Mouse (Mus musculus) lung, embryonic 14.5 days (tissue): ENCODE data around the gene Mapkbp1. TPM values are rescaled to one million over a fixed set of nuclear protein-coding genes. Genes with fewer than 3 reads are reported as not detected.

ENCODE experiments used
- ATAC-seq: fragments of 200-750 bp; cut with Nextera tagmentation; 2 replicates; pipeline ENCODE4 v1.8.0; 2017; ENCODE audit warnings: mild to moderate bottlenecking, moderate TSS enrichment, moderate library complexity; ENCODE audit not compliant: insufficient read depth
- DNase-seq: peaks from one replicate; pipeline ENCODE4 v3.0.0-alpha.2; 2015
- H3K27ac ChIP-seq: fragments of 300-500 bp; sonication (generic); 2 replicates; pipeline ENCODE4 v1.5.1; 2014; ENCODE audit warnings: low read depth, mild to moderate bottlenecking, moderate library complexity
- H3K27me3 ChIP-seq: fragments of 300-500 bp; sonication (generic); 2 replicates; pipeline ENCODE4 v1.6.1; 2014; ENCODE audit warnings: low read length, control low read depth; ENCODE audit not compliant: insufficient read depth
- H3K36me3 ChIP-seq: fragments of 300-500 bp; sonication (generic); 2 replicates; pipeline ENCODE4 v1.6.1; 2014; ENCODE audit warnings: control low read depth; ENCODE audit not compliant: insufficient read depth
- H3K4me1 ChIP-seq: fragments of 300-500 bp; sonication (generic); 2 replicates; pipeline ENCODE4 v1.6.1; 2014; ENCODE audit warnings: antibody characterized with exemption, control low read depth; ENCODE audit not compliant: insufficient read depth
- H3K4me2 ChIP-seq: fragments of 300-500 bp; sonication (generic); 2 replicates; pipeline ENCODE4 v1.6.1; 2014; ENCODE audit warnings: mild to moderate bottlenecking
- H3K4me3 ChIP-seq: fragments of 300-500 bp; sonication (generic); 2 replicates; pipeline ENCODE4 v1.5.1; 2014; ENCODE audit warnings: low read depth, low read length
- H3K9ac ChIP-seq: fragments of 300-500 bp; sonication (generic); 2 replicates; pipeline ENCODE4 v1.6.1; 2014
- H3K9me3 ChIP-seq: fragments of 300-500 bp; sonication (generic); 2 replicates; pipeline ENCODE4 v1.6.1; 2016; ENCODE audit warnings: low read depth, low read length, control low read depth
- CTCF ChIP-seq: IDR thresholded peaks from 2 replicates; pipeline ENCODE4 v1.5.1; 2016; ENCODE audit warnings: antibody characterized with exemption, low read depth
- WGBS: fragments of 180-500 bp; shearing (Covaris S2); extraction: QIAGEN DNeasy Blood & Tissue Kit; methylation state at CpG from one replicate; pipeline ENCODE4 v1.1.7; 2014; 5-methylcytosine and 5-hydroxymethylcytosine counted together
- polyA plus RNA-seq: library from polyadenylated mRNA; unstranded; fragments of >200 nt; fragmentation: Nextera tagmentation; extraction: Ambion mirVana; gene quantifications from 2 replicates; pipeline ENCODE4 v1.2.1, GENCODE M21; 2014

The Mapkbp1 gene
- polyA plus RNA-seq, 1 experiment from 2014 or later: 3.4 TPM

DNA sequence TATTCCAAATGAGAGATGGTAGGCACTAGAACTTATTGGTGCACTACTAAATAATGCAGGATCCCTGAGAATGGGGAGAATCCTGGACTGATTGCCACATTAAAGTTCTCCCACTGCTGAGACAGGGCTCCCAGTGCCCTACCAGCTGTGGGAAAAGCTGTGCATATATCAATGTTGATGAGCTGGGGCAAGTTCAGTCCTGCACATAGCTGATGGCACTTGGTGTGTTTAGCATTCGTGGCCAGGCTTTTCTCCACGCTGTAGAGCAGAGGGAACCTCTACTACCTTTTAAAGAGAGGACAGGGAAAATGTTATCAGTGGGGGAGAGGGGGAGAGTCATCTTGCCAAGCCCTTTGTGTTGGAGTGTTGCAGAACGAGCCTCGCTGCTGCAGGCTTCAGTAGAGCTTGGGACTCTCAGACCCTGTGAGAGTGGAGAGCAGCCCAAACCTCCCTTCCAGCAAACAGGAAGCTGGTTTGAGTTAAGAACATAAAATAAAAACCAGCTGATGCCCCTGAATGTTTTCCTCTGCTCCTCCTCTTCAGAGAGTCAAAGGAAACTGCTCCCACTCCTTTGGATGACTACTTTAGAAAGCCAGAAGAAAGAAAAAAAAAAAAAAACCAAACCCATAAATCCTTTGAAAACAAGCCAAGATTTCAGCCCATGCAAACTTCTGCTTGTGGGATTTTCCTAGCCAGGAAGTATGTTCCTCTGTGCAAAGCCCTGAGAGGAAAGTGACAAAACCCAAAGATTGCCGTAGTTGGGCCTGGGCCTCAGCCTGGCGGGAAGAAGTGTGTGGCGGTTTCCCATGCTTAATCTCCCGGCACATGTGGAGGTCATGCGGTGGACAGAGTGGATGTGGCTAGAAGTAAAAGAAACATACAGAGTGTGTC, 23.1 kb downstream of the Mapkbp1 start:
- H3K27me3 ChIP-seq: no peaks in the 10 kb centered on the region
- H3K4me1 ChIP-seq: peaks cover 16% of the 10 kb centered on the region
- ATAC-seq (peak; percentile 72), DNase-seq (peak; percentile 81)
- 0 out of 2 replicates have a peak, but pooled peaks cover 12% of the 10 kb centered on the region for H3K36me3 ChIP-seq
- 0 out of 2 replicates have a peak overlapping the region, but pooled peaks have one; percentile 1 for H3K4me2 ChIP-seq
- H3K9ac ChIP-seq: peak overlapping the region; percentile 37
- no peak overlapping the region for H3K4me3 ChIP-seq
- H3K9me3 ChIP-seq: no peaks in the 10 kb centered on the region
- H3K27ac ChIP-seq: peak overlapping the region; percentile 94
- no peak for TF ChIP-seq CTCF
- 22% methylated on average over 9 of the region's 9 CpGs for WGBS

DNA sequence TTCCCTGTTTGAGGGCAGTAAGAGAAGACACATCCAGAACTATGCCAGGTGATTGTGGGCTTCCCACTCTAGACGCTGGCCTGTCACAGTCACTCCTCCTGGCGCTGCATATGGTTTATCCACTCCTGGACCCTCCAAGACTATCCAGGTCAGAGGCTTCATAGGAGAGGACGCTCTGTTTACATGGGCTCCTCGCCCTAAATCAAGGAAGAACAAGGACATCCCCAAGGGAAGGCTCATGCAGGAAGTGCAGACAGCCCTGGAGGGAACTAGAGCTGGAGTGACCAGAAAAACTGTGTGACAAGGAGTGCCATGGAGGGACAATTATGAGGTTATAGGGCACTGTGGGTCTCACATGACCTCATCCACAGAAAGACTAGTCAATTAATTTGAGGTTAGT, 24.9 kb downstream of the Mapkbp1 start:
- no peak for ATAC-seq

DNA sequence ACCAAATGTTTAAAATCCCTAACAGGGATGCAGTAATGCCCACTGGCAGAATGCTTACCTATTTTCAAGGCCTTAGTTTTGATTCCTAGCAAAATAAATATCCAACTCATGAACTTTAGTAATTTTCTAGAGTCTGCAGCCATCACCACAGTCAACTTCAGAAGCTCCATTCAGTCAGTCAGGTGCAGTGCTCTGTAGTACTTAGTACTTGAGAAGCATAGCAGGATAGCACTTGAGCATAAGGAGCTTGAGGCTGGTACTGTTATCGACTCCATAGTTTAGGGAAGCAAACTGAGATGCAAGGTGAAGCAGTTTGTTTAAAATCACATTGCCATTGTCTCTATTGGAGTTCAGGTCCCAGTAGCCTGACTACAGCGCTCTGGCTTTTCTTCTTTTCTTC, 27.2 kb downstream of the Mapkbp1 start:
- DNase-seq (no peak), ATAC-seq (no peak)
- no peak overlapping the region for H3K4me3 ChIP-seq
- H3K4me1 ChIP-seq: peaks cover 14% of the 10 kb centered on the region
- H3K9me3 ChIP-seq: no peaks in the 10 kb centered on the region
- no peaks in the 10 kb centered on the region for H3K27me3 ChIP-seq
- H3K36me3 ChIP-seq: 0 out of 2 replicates have a peak, but pooled peaks cover 11% of the 10 kb centered on the region
- no peak overlapping the region for H3K9ac ChIP-seq
- no peak for TF ChIP-seq CTCF
- H3K27ac ChIP-seq: no peak overlapping the region
- WGBS: 81% methylated on average over 2 of the region's 2 CpGs
- no peak overlapping the region for H3K4me2 ChIP-seq

More for the DNA sequence above, 24.9 kb downstream of the Mapkbp1 start:
- no peak overlapping the region for H3K27ac ChIP-seq
- no peak overlapping the region for H3K9ac ChIP-seq
- no peak overlapping the region for H3K4me3 ChIP-seq
- no peaks in the 10 kb centered on the region for H3K27me3 ChIP-seq
- DNase-seq: no peak
- H3K9me3 ChIP-seq: no peaks in the 10 kb centered on the region
- no peak overlapping the region for H3K4me2 ChIP-seq
- WGBS: 78% methylated on average over 4 of the region's 4 CpGs
- TF ChIP-seq CTCF: no peak
- H3K4me1 ChIP-seq: peaks cover 16% of the 10 kb centered on the region
- 0 out of 2 replicates have a peak, but pooled peaks cover 8% of the 10 kb centered on the region for H3K36me3 ChIP-seq

DNA sequence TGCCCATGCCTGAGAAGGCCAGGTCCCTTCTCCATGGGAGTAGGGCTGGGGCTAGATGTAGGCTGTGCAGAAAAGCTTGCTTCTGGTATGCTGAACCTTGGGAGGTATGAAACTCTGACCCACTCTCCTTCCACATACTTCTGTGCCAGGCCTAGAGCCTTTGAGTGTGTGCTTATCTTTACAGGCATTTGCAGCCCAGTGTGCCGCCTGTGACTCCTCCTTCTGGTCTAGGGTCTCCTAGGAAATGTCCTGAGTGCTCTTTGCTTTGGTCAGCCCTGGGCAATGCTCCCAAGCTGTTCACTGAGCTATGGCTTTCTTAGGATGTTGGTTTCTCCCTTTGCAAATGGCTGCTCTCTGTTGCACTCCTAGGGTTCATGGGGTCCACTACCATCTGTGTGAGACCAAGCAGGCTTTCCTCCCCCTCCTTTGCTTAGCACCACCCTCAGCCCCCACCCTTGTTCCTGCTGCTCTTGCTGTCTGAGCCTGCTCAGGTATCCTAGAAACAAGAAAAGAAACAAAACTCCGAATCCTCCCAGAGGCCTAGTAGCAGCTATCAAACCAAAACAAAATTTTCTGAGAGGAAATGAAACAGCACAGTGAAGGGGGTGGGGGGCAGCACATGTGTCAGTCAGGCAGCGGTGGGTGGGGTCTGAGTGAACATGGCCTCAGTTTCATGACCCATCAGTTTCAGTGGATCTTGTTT, 28.5 kb downstream of the Mapkbp1 start:
- H3K4me2 ChIP-seq: no peak overlapping the region
- 0 out of 2 replicates have a peak overlapping the region, but pooled peaks have one; percentile 15 for H3K9ac ChIP-seq
- H3K27me3 ChIP-seq: no peaks in the 10 kb centered on the region
- 0 out of 2 replicates have a peak, but pooled peaks cover 11% of the 10 kb centered on the region for H3K36me3 ChIP-seq
- H3K9me3 ChIP-seq: no peaks in the 10 kb centered on the region
- WGBS: 59% methylated on average over 3 of the region's 3 CpGs
- TF ChIP-seq CTCF: no peak
- DNase-seq (no peak), ATAC-seq (peak; percentile 51)
- H3K4me1 ChIP-seq: 0 out of 2 replicates have a peak, but pooled peaks cover under 1% of the 10 kb centered on the region
- no peak overlapping the region for H3K4me3 ChIP-seq
- H3K27ac ChIP-seq: peak overlapping the region; percentile 55; the same call in 1 of the 2 replicates

DNA sequence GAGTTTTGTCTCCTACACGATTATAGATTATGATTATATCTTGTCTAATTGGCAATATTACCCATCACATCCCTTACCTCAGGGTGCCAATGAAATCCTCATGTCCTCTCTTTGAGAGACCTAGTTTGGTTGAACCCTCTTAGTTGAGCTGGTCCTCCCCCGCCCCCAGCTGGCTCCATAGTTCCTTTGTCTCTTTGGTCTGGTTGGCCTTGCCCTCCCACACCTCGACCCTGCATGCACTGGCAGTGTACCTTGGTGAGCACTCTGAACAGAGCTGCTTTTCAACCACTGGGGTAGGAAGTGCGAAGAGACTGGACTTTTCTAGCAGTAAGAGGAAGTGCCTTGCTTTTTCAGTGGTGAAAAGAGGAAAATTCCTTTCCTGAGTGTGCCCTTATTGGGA, 29.5 kb downstream of the Mapkbp1 start:
- TF ChIP-seq CTCF: no peak
- H3K9me3 ChIP-seq: no peaks in the 10 kb centered on the region
- no peaks in the 10 kb centered on the region for H3K4me1 ChIP-seq
- H3K4me3 ChIP-seq: no peak overlapping the region
- no peak overlapping the region for H3K4me2 ChIP-seq
- ATAC-seq (no peak), DNase-seq (no peak)
- H3K36me3 ChIP-seq: 0 out of 2 replicates have a peak, but pooled peaks cover 11% of the 10 kb centered on the region
- 72% methylated on average over 4 of the region's 4 CpGs for WGBS
- H3K27me3 ChIP-seq: no peaks in the 10 kb centered on the region
- no peak overlapping the region for H3K27ac ChIP-seq
- no peak overlapping the region for H3K9ac ChIP-seq

DNA sequence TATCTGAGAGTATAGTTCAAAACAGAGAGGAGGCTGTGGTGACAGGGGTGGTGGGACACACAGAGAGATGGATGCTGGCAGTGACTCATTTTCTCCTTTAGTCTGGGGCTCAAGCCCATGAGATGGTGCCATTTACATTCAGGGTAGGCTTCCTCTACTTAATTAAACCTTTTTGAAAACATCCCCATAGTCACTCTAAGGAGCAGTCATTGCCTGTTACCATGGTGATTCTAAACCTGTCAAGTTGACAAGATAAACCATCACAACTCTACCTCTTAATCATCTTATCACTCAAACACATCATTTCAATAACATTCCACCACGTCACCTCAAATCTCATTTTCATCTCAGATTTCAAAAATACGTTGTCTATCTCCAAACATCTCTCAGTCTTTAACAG, 31.5 kb downstream of the Mapkbp1 start:
- no peak overlapping the region for H3K9ac ChIP-seq
- H3K4me3 ChIP-seq: no peak overlapping the region
- no peaks in the 10 kb centered on the region for H3K9me3 ChIP-seq
- DNase-seq (no peak), ATAC-seq (no peak)
- H3K4me1 ChIP-seq: no peaks in the 10 kb centered on the region
- H3K27me3 ChIP-seq: no peaks in the 10 kb centered on the region
- no peak overlapping the region for H3K27ac ChIP-seq
- WGBS: 61% methylated on average over 2 of the region's 2 CpGs
- no peak overlapping the region for H3K4me2 ChIP-seq
- TF ChIP-seq CTCF: no peak
- H3K36me3 ChIP-seq: 0 out of 2 replicates have a peak, but pooled peaks cover 7% of the 10 kb centered on the region

DNA sequence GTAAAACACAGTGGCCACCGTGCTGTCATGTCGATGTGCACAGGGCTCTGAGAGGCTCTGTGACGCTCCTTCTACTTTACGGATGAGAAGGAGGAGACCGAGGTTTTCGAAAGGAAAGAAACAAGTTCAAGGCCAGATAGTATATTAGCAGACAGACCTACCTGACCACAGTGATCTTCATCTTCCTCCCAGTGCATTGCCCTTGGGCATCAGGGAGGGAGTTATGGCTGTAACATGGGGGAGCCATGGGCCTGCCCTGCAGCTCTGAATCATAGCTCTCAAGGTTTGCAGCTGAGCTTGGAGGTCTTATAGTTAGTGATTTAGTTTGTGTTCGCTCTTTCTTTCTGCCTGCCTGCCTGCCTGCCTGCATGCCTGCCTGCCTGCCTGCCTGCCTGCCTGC, 34.2 kb downstream of the Mapkbp1 start:
- Histone ChIP-seq H3K4me2 (no peak overlapping the region), H3K4me3 (no peak overlapping the region), H3K27me3 (no peaks in the 10 kb centered on the region), H3K9ac (no peak overlapping the region), H3K4me1 (no peaks in the 10 kb centered on the region), H3K9me3 (no peaks in the 10 kb centered on the region), H3K36me3 (0 out of 2 replicates have a peak, but pooled peaks cover 4% of the 10 kb centered on the region), H3K27ac (no peak overlapping the region)
- DNase-seq: no peak
- WGBS: 91% methylated on average over 7 of the region's 7 CpGs
- TF ChIP-seq CTCF: no peak
- ATAC-seq: no peak
